Mouse (Mus musculus) embryonic fibroblast, embryonic 13.5 days (primary cell): ENCODE measurements around the gene Hemgn.

Source experiments
- CTCF ChIP-seq: IDR thresholded peaks from 2 replicates; pipeline ENCODE4 v1.5.1; 2011; ENCODE audit warnings: mild to moderate bottlenecking, control low read depth, low read length, moderate library complexity, borderline replicate concordance; ENCODE audit not compliant: insufficient read depth
- POLR2A ChIP-seq: IDR thresholded peaks from 2 replicates; pipeline ENCODE4 v1.6.1; 2011; ENCODE audit warnings: low read depth, mild to moderate bottlenecking, control low read depth, low read length, moderate library complexity

GRCm38 (mm10) chr4:46458411-46458810 is 45.1 kb upstream of the Hemgn start:
- TF ChIP-seq CTCF (no peak), POLR2A (no peak)
